Mouse (Mus musculus) CH12.LX (cell line): ENCODE data around the gene Ccdc8.

Experiments used
- CTCF ChIP-seq, 2 experiments: IDR thresholded peaks in 1 of 2; conservative IDR thresholded peaks in 1 of 2; 2 replicates each; pipeline ENCODE4 v1.5.1; 2011 to 2012; ENCODE audit warnings: low read depth in 2 of 2, low read length in 2 of 2, improper control_type of control experiment in 1 of 2, inconsistent platforms in 1 of 2, mild to moderate bottlenecking in 1 of 2, moderate library complexity in 1 of 2
- ELF1 ChIP-seq: IDR thresholded peaks from 2 replicates; pipeline ENCODE4 v1.6.1; 2014; ENCODE audit warnings: low read depth, mild to moderate bottlenecking, inconsistent platforms, low read length, improper control_type of control experiment
- EP300 ChIP-seq: IDR thresholded peaks from 2 replicates; pipeline ENCODE4 v1.6.1; 2011; ENCODE audit warnings: low read length, improper control_type of control experiment
- GABPA ChIP-seq: IDR thresholded peaks from 2 replicates; pipeline ENCODE4 v1.6.1; 2012; ENCODE audit warnings: low read depth, low read length, improper control_type of control experiment, inconsistent platforms; ENCODE audit not compliant: insufficient replicate concordance
- POLR2A ChIP-seq: IDR thresholded peaks from 2 replicates; pipeline ENCODE4 v1.6.1; 2011; ENCODE audit warnings: low read depth, mild to moderate bottlenecking, improper control_type of control experiment, low read length
- RCOR1 ChIP-seq: conservative IDR thresholded peaks from 2 replicates; pipeline ENCODE4 v1.6.1; 2012; ENCODE audit warnings: low read depth, mild to moderate bottlenecking, inconsistent platforms, low read length, improper control_type of control experiment
- SIN3A ChIP-seq: IDR thresholded peaks from 2 replicates; pipeline ENCODE4 v1.6.1; 2012; ENCODE audit warnings: low read length, improper control_type of control experiment, inconsistent platforms
- TBP ChIP-seq: conservative IDR thresholded peaks from 2 replicates; pipeline ENCODE4 v1.6.1; 2011; ENCODE audit warnings: low read depth, low read length, improper control_type of control experiment
- UBTF ChIP-seq: IDR thresholded peaks from 2 replicates; pipeline ENCODE4 v1.6.1; 2012; ENCODE audit warnings: low read depth, mild to moderate bottlenecking, inconsistent platforms, low read length, improper control_type of control experiment, moderate library complexity
- USF1 ChIP-seq: IDR thresholded peaks from 2 replicates; pipeline ENCODE4 v1.6.1; 2014; ENCODE audit warnings: low read depth, mild to moderate bottlenecking, inconsistent platforms, low read length, improper control_type of control experiment
- ZC3H11A ChIP-seq: IDR thresholded peaks from 2 replicates; pipeline ENCODE4 v1.6.1; 2012; ENCODE audit warnings: low read depth, mild to moderate bottlenecking, inconsistent platforms, low read length, improper control_type of control experiment

- TF ChIP-seq POLR2A = no peak
- no peak for TF ChIP-seq UBTF
- TF ChIP-seq CTCF (conservative IDR thresholded peaks at IDR 0.05 in 1 of 2, IDR thresholded peaks at IDR 0.05 in 1 of 2; ENCODE audit: low read depth in 2 of 2, low read length in 2 of 2) = no peak
- TF ChIP-seq EP300 = no peak
- no peak for TF ChIP-seq RCOR1
- TF ChIP-seq GABPA = no peak
- no peak for TF ChIP-seq USF1
- TF ChIP-seq ZC3H11A = no peak
- TF ChIP-seq SIN3A = no peak
- no peak for TF ChIP-seq ELF1
- no peak for TF ChIP-seq TBP
Observed at GRCm38 (mm10) chr7:17039373-17039772, 46.9 kb downstream of the Ccdc8 start.
